ENCODE assay signal across 8 mouse cellular contexts in the genomic region with DNA sequence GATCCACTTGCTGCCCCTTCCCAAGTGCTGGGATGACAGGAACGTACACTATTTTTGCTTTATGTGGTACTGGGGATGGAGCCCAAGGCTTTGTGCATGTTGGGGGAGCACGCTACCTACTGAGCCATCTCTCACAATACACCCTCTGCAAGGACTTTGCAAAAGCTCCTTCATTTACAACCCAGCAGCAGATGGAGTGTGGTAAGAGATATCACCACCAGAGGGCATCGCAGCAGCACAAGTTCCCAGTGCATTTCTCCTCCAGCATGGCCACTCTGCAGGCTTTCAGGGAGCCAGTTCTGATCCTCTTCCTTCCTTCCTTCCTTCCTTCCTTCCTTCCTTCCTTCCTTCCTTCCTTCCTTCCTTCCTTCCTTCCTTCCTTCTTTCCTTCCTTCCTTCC. TPM values are rescaled to one million over a fixed set of nuclear protein-coding genes. Genes with fewer than 3 reads are reported as not detected.
DNase-seq lines count a peak whose midpoint lies in the region; ATAC-seq lines count a peak whose summit lies in the region.

No protein-coding gene starts in this region.

- WGBS in midbrain, embryonic 10.5 days: 10% methylated on average over 3 of the region's 3 CpGs
- WGBS in midbrain, embryonic 15.5 days: 15% methylated on average over 3 of the region's 3 CpGs
- WGBS in limb, embryonic 11.5 days: 6% methylated on average over 3 of the region's 3 CpGs
- WGBS in neural tube, embryonic 13.5 days: 14% methylated on average over 3 of the region's 3 CpGs

- H3K27me3 ChIP-seq in midbrain, embryonic 10.5 days (ENCODE audit: low read depth, poor library complexity, severe bottlenecking): no peaks in the 10 kb centered on the region
- no peaks in the 10 kb centered on the region for H3K27me3 ChIP-seq in midbrain, embryonic 15.5 days (replicated peaks)
- no peaks in the 10 kb centered on the region for H3K27me3 ChIP-seq in limb, embryonic 11.5 days (ENCODE audit: control insufficient read depth, insufficient read depth, low read length)
- no peaks in the 10 kb centered on the region for H3K27me3 ChIP-seq in neural tube, embryonic 13.5 days

- H3K4me3 ChIP-seq in midbrain, embryonic 10.5 days: no peak overlapping the region
- H3K4me3 ChIP-seq in midbrain, embryonic 15.5 days: no peak overlapping the region
- no peak overlapping the region for H3K4me3 ChIP-seq in limb, embryonic 11.5 days (ENCODE audit: low read depth, low read length)
- H3K4me3 ChIP-seq in neural tube, embryonic 13.5 days: no peak overlapping the region

- no peak overlapping the region for H3K4me2 ChIP-seq in midbrain, embryonic 15.5 days
- H3K4me2 ChIP-seq in limb, embryonic 11.5 days (ENCODE audit: low read depth, severe bottlenecking): no peak overlapping the region
- H3K4me2 ChIP-seq in neural tube, embryonic 13.5 days: no peak overlapping the region

- peak; percentile 54 for DNase-seq in midbrain, embryonic 10.5 days (ENCODE audit: low spot score)
- peak; percentile 58 for DNase-seq in cerebellum, adult 9-10 months
- DNase-seq in frontal cortex, adult 2 months (ENCODE audit: extremely low spot score in 1 of 2, low spot score in 1 of 2): peak; percentile 61 to 93
- DNase-seq in kidney, adult 8-10 months: peak; percentile 30 to 74
- peak; percentile 75 for DNase-seq in limb, embryonic 11.5 days (ENCODE audit: low spot score)
- peak; percentile 51 for DNase-seq in testis, postnatal 14 days (ENCODE audit: low spot score)

- no peaks in the 10 kb centered on the region for H3K4me1 ChIP-seq in midbrain, embryonic 10.5 days
- H3K4me1 ChIP-seq in midbrain, embryonic 15.5 days: no peaks in the 10 kb centered on the region
- no peaks in the 10 kb centered on the region for H3K4me1 ChIP-seq in limb, embryonic 11.5 days (ENCODE audit: control insufficient read depth, insufficient read depth, low read length)
- no peaks in the 10 kb centered on the region for H3K4me1 ChIP-seq in neural tube, embryonic 13.5 days (replicated peaks)

- no peak for ATAC-seq in midbrain, embryonic 15.5 days (replicated peaks)
- ATAC-seq in limb, embryonic 11.5 days (ENCODE audit: insufficient number of reproducible peaks, low FRiP score, low TSS enrichment, low read depth): no peak
- peak; percentile 63; the same call in 1 of the 2 replicates for ATAC-seq in neural tube, embryonic 13.5 days (ENCODE audit: low read depth)

- H3K27ac ChIP-seq in midbrain, embryonic 10.5 days (replicated peaks): no peak overlapping the region
- H3K27ac ChIP-seq in midbrain, embryonic 15.5 days: no peak overlapping the region
- no peak overlapping the region for H3K27ac ChIP-seq in limb, embryonic 11.5 days (replicated peaks; ENCODE audit: low read depth, low read length)
- no peak overlapping the region for H3K27ac ChIP-seq in neural tube, embryonic 13.5 days (replicated peaks)

- no peaks in the 10 kb centered on the region for H3K36me3 ChIP-seq in midbrain, embryonic 10.5 days
- no peaks in the 10 kb centered on the region for H3K36me3 ChIP-seq in midbrain, embryonic 15.5 days (replicated peaks)
- no peaks in the 10 kb centered on the region for H3K36me3 ChIP-seq in limb, embryonic 11.5 days (ENCODE audit: control insufficient read depth, insufficient read depth, low read length)
- H3K36me3 ChIP-seq in neural tube, embryonic 13.5 days: no peaks in the 10 kb centered on the region

- H3K9me3 ChIP-seq in midbrain, embryonic 10.5 days (replicated peaks): no peaks in the 10 kb centered on the region
- no peaks in the 10 kb centered on the region for H3K9me3 ChIP-seq in midbrain, embryonic 15.5 days
- no peaks in the 10 kb centered on the region for H3K9me3 ChIP-seq in limb, embryonic 11.5 days (ENCODE audit: control insufficient read depth, low read length)
- H3K9me3 ChIP-seq in neural tube, embryonic 13.5 days: no peaks in the 10 kb centered on the region

- H3K9ac ChIP-seq in midbrain, embryonic 15.5 days: no peak overlapping the region
- H3K9ac ChIP-seq in limb, embryonic 11.5 days (ENCODE audit: low read length): no peak overlapping the region
- H3K9ac ChIP-seq in neural tube, embryonic 13.5 days: no peak overlapping the region

RNA-seq across cellular contexts. Expression of gene Nwd1, which starts 33.6 kb away (rescaled TPM):
- not detected in 2 replicates for polyA plus RNA-seq in midbrain, embryonic 10.5 days (2016; fragmentation: Nextera tagmentation; extraction: Ambion mirVana)
- polyA plus RNA-seq in midbrain, embryonic 15.5 days (2015; fragmentation: Nextera tagmentation; extraction: Ambion mirVana): 1.7 TPM in 2 replicates
- polyA plus RNA-seq in frontal cortex, adult 2 months (2012; rRNA removed): 23.8 and 26.4 TPM in 2 replicates
- polyA plus RNA-seq in limb, embryonic 11.5 days (2014; fragmentation: Nextera tagmentation; extraction: Ambion mirVana): 0.03 TPM in 1 of 2 replicates, not detected in the other
- 1.1 and 1.2 TPM in 2 replicates for polyA plus RNA-seq in neural tube, embryonic 13.5 days (2015; fragmentation: Nextera tagmentation; extraction: Ambion mirVana)

RNA-seq across cellular contexts. Expression of gene Sin3b, which starts 43.0 kb away (rescaled TPM):
- polyA plus RNA-seq in midbrain, embryonic 10.5 days (2016; fragmentation: Nextera tagmentation; extraction: Ambion mirVana): 151 and 164 TPM in 2 replicates
- 180 and 185 TPM in 2 replicates for polyA plus RNA-seq in midbrain, embryonic 15.5 days (2015; fragmentation: Nextera tagmentation; extraction: Ambion mirVana)
- polyA plus RNA-seq in frontal cortex, adult 2 months (2012; rRNA removed): 134 and 150 TPM in 2 replicates
- 152 and 155 TPM in 2 replicates for polyA plus RNA-seq in limb, embryonic 11.5 days (2014; fragmentation: Nextera tagmentation; extraction: Ambion mirVana)
- 163 and 167 TPM in 2 replicates for polyA plus RNA-seq in neural tube, embryonic 13.5 days (2015; fragmentation: Nextera tagmentation; extraction: Ambion mirVana)
